Mouse (Mus musculus) liver, embryonic 13.5 days (tissue): ENCODE measurements around the gene Zmynd8. TPM values are rescaled to one million over a fixed set of nuclear protein-coding genes. Genes with fewer than 3 reads are reported as not detected.

Source experiments
- ATAC-seq: fragments of 200-750 bp; cut with Nextera tagmentation; 2 replicates; pipeline ENCODE4 v1.8.0; 2017; ENCODE audit warnings: low read depth, mild to moderate bottlenecking, moderate number of reproducible peaks, moderate library complexity
- DNase-seq: peaks from one replicate; pipeline ENCODE4 v3.0.0; 2022
- H3K27ac ChIP-seq: fragments of 300-500 bp; sonication (generic); 2 replicates; pipeline ENCODE4 v1.5.1; 2015; ENCODE audit warnings: moderate library complexity, mild to moderate bottlenecking, inconsistent platforms
- H3K27me3 ChIP-seq: fragments of 300-500 bp; sonication (generic); 2 replicates; pipeline ENCODE4 v1.6.1; 2015; ENCODE audit warnings: mild to moderate bottlenecking, inconsistent platforms
- H3K36me3 ChIP-seq: fragments of 300-500 bp; sonication (generic); 2 replicates; pipeline ENCODE4 v1.6.1; 2015; ENCODE audit warnings: mild to moderate bottlenecking, inconsistent platforms
- H3K4me1 ChIP-seq: fragments of 300-500 bp; sonication (generic); replicated peaks from 2 replicates; pipeline ENCODE4 v1.6.1; 2015; ENCODE audit warnings: inconsistent platforms
- H3K4me2 ChIP-seq: fragments of 300-500 bp; sonication (generic); 2 replicates; pipeline ENCODE4 v1.6.1; 2015; ENCODE audit warnings: inconsistent platforms, mild to moderate bottlenecking, moderate library complexity
- H3K4me3 ChIP-seq: fragments of 300-500 bp; sonication (generic); replicated peaks from 2 replicates; pipeline ENCODE4 v1.5.1; 2015; ENCODE audit warnings: mild to moderate bottlenecking, inconsistent platforms
- H3K9ac ChIP-seq: fragments of 300-500 bp; sonication (generic); 2 replicates; pipeline ENCODE4 v1.6.1; 2015; ENCODE audit warnings: mild to moderate bottlenecking, inconsistent platforms
- H3K9me3 ChIP-seq: fragments of 300-500 bp; sonication (generic); replicated peaks from 2 replicates; pipeline ENCODE4 v1.6.1; 2016; ENCODE audit warnings: inconsistent platforms
- WGBS: fragments of 180-500 bp; shearing (Covaris S2); methylation state at CpG from one replicate; pipeline ENCODE4 v1.1.7; 2015; ENCODE audit not compliant: insufficient replicate concordance; 5-methylcytosine and 5-hydroxymethylcytosine counted together
- polyA plus RNA-seq: library from polyadenylated mRNA; unstranded; fragments of >200 nt; fragmentation: Nextera tagmentation; extraction: Ambion mirVana; gene quantifications from 2 replicates; pipeline ENCODE4 v1.2.1, GENCODE M21; 2015

Gene Zmynd8
- polyA plus RNA-seq, 1 experiment from 2014 or later: 26.5 TPM

GRCm38 (mm10) chr2:165878021-165878585 is 20.7 kb downstream of the Zmynd8 start:
- H3K4me1 ChIP-seq: peaks cover 97% of the 10 kb centered on the region
- no peaks in the 10 kb centered on the region for H3K9me3 ChIP-seq
- 48% methylated on average over 10 of the region's 10 CpGs for WGBS
- H3K36me3 ChIP-seq: peaks cover 87% of the 10 kb centered on the region
- ATAC-seq: no peak
- DNase-seq: no peak
- H3K4me3 ChIP-seq: no peak overlapping the region
- H3K27me3 ChIP-seq: no peaks in the 10 kb centered on the region
- 0 out of 2 replicates have a peak overlapping the region, but pooled peaks have one; percentile 10 for H3K4me2 ChIP-seq
- H3K9ac ChIP-seq: 0 out of 2 replicates have a peak overlapping the region, but pooled peaks have one; percentile 26
- H3K27ac ChIP-seq: peak overlapping the region; percentile 29; the same call in 1 of the 2 replicates

- Histone ChIP-seq H3K4me2 (no peak overlapping the region), H3K4me3 (no peak overlapping the region), H3K9ac (no peak overlapping the region), H3K27me3 (no peaks in the 10 kb centered on the region), H3K27ac (peak overlapping the region; percentile 47; the same call in 1 of the 2 replicates), H3K9me3 (no peaks in the 10 kb centered on the region), H3K36me3 (peaks cover 94% of the 10 kb centered on the region), H3K4me1 (peaks cover 88% of the 10 kb centered on the region)
- 83% methylated on average over 4 of the region's 4 CpGs for WGBS
- no peak for DNase-seq
- no peak for ATAC-seq
Observed at GRCm38 (mm10) chr2:165877180-165877579, 21.6 kb downstream of the Zmynd8 start.

DNA sequence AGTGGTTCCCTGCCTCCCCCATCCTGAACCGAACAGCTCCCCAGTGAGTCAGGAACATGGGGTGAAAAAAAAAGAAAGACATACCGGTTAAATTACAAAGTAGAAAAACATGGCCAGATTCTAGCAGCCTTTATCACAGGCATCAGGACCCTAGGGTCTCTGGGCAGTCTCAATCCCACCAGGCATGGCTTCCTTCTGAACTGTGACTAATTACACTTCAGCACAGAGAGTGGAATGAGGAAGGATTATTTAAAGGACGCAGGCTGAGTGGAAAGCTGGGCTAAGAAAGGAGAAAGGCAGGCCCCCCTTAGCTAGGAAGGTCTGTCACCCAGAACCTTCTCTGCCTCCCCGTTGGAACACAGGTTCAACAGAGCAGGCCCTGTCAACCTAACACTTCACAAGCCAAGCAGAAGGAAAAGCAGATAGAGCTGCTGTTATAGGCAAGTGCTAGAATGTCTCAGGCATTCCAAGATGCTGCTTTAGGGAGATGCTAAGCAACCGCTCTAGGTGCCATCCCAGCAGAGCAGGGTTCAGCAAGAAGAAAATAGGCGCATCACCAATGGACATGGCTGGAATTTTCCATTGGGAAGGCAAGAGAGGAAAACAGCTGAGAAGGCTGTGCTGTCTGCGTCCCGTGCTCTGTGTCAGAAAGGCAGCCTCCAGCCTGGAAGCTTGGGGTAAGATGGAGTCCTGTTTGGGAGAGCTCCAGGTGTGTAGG is 22.5 kb downstream of the Zmynd8 start:
- peaks cover 95% of the 10 kb centered on the region for H3K36me3 ChIP-seq
- H3K4me3 ChIP-seq: no peak overlapping the region
- peak overlapping the region; percentile 47 for H3K27ac ChIP-seq
- no peak overlapping the region for H3K4me2 ChIP-seq
- H3K9me3 ChIP-seq: no peaks in the 10 kb centered on the region
- H3K4me1 ChIP-seq: peaks cover 83% of the 10 kb centered on the region
- no peaks in the 10 kb centered on the region for H3K27me3 ChIP-seq
- WGBS: 72% methylated on average over 8 of the region's 8 CpGs
- ATAC-seq (no peak), DNase-seq (no peak)
- peak overlapping the region; percentile 40; the same call in 1 of the 2 replicates for H3K9ac ChIP-seq

DNA sequence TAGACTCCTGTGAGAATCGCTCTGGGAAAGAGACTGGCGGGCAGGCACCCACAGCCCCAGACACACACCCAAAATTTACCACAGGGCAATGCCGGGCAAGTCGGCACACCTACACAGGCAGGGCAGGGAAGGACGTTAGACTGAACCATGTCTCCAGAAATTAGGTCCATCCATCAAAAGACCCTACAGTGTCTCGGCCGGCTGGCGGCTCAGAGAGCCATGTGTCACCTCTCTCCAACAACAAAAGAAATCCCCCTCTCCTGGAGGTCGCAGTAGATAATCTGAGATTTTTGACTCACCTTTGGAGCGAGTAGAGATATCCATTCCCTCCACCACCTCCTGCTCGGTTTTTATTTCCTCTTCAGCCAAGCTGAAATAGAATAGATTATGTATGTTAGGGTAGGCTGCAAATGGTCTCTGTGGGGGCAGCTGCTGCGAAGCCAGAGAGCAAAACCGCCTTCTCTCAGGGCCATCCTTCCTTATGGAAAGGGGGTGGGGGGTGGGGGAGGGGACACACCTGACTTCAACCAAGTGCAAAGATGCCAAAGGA is 23.3 kb downstream of the Zmynd8 start:
- H3K9me3 ChIP-seq: no peaks in the 10 kb centered on the region
- H3K4me2 ChIP-seq: no peak overlapping the region
- H3K27me3 ChIP-seq: no peaks in the 10 kb centered on the region
- H3K4me1 ChIP-seq: peaks cover 80% of the 10 kb centered on the region
- DNase-seq (no peak), ATAC-seq (no peak)
- H3K4me3 ChIP-seq: no peak overlapping the region
- peak overlapping the region; percentile 49 for H3K9ac ChIP-seq
- peaks cover 95% of the 10 kb centered on the region for H3K36me3 ChIP-seq
- WGBS: 72% methylated on average over 13 of the region's 13 CpGs
- H3K27ac ChIP-seq: peak overlapping the region; percentile 73

DNA sequence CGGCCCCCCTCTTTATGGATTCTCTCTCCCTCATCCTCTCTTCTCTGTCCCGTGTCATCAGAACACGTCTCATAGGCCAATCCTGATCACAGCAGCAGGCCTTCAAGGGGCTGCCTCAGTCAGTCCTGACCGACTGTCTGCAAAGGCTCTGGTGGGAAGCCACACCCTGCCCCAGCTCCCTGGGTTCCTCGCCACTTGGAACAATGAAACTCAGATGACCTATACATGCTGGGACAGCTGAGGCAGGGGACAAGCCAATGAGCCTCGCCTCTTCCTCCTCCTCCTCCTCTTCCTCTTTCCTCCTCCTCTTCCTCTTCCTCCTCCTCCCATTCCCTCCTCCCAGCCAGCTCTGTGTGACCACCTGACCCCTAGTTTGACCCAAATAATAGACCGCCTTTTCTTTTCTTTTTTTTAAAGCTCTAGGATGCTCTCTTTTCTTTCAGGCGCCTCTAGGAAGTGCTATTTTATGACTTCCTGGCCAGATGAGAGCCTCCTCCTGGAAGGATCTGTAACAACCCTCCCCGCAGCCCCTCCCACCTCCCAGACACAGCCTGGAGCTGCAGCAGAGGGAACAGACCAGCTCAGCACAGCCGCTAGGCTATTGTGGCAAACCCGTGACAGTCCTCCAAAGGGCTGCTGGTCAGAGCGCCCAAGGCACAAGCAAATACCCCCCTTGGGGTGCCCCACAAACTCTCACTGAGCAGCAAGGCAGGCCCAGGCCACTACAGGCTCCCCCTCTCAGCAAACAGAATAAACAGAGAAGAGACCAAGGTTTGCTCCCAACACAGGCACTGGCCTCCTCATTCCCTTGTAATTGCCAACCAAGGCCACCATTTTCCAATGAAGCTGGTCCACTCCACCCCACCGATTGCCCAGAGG is 24.1 kb downstream of the Zmynd8 start:
- Histone ChIP-seq H3K9me3 (no peaks in the 10 kb centered on the region), H3K4me1 (peaks cover 79% of the 10 kb centered on the region), H3K27me3 (no peaks in the 10 kb centered on the region), H3K4me2 (0 out of 2 replicates have a peak overlapping the region, but pooled peaks have one; percentile 17), H3K27ac (peak overlapping the region; percentile 73), H3K9ac (peak overlapping the region; percentile 49), H3K36me3 (peaks cover 94% of the 10 kb centered on the region), H3K4me3 (no peak overlapping the region)
- peak; percentile 44 for ATAC-seq
- no peak for DNase-seq
- WGBS: 61% methylated on average over 13 of the region's 13 CpGs

GRCm38 (mm10) chr2:165873777-165874176 is 25.0 kb downstream of the Zmynd8 start:
- Histone ChIP-seq H3K9me3 (no peaks in the 10 kb centered on the region), H3K4me2 (no peak overlapping the region), H3K27me3 (no peaks in the 10 kb centered on the region), H3K27ac (peak overlapping the region; percentile 39; the same call in 1 of the 2 replicates), H3K36me3 (peaks cover 94% of the 10 kb centered on the region), H3K9ac (peak overlapping the region; percentile 36; the same call in 1 of the 2 replicates), H3K4me1 (peaks cover 79% of the 10 kb centered on the region), H3K4me3 (no peak overlapping the region)
- 70% methylated on average over 3 of the region's 3 CpGs for WGBS
- no peak for ATAC-seq
- no peak for DNase-seq

DNA sequence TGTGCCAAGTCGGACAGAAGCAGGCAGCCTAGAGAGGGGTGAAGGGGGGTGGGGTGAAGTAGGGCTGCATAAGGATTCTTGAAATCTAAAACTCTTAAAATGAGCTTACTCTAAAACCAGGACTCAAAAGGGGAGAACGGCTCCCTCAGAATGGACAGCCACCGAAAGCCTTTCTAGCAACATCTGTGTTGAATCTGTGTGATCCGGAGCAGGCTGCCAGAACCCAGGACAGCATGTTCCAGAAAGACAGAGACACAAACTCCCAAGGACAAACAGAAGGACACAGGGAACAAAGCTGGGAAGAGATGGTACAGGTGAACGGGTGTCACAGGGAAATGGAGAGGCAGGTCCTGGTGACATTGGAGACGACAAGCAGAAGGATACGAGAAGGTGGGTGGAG is 25.6 kb downstream of the Zmynd8 start:
- Histone ChIP-seq H3K27me3 (no peaks in the 10 kb centered on the region), H3K9ac (no peak overlapping the region), H3K9me3 (no peaks in the 10 kb centered on the region), H3K27ac (no peak overlapping the region), H3K36me3 (peaks cover 95% of the 10 kb centered on the region), H3K4me3 (no peak overlapping the region), H3K4me2 (no peak overlapping the region), H3K4me1 (peaks cover 81% of the 10 kb centered on the region)
- ATAC-seq: no peak
- no peak for DNase-seq
- 85% methylated on average over 7 of the region's 7 CpGs for WGBS

DNA sequence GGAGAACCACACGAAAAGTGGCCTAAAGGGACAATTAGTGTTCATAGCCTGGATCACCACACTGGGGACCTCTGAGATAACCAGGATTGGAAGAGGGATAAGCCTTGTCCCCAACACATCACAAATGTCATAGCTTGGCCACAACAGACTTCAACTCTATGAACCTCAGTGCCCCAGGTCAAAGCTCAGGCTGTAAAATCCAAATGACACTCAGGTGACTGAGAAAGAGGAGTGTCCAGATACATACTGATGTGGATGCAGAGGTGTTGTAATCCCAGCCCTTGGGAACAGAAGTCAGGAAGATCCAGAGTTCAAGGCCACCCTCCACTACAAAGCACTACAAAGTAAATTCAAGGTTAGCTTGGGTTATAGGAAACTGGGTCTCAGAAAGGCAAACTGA is 29.6 kb downstream of the Zmynd8 start:
- WGBS: 62% methylated on average over 1 of the region's 1 CpGs
- Histone ChIP-seq H3K9ac (no peak overlapping the region), H3K27ac (peak overlapping the region; percentile 43; the same call in 1 of the 2 replicates)

DNA sequence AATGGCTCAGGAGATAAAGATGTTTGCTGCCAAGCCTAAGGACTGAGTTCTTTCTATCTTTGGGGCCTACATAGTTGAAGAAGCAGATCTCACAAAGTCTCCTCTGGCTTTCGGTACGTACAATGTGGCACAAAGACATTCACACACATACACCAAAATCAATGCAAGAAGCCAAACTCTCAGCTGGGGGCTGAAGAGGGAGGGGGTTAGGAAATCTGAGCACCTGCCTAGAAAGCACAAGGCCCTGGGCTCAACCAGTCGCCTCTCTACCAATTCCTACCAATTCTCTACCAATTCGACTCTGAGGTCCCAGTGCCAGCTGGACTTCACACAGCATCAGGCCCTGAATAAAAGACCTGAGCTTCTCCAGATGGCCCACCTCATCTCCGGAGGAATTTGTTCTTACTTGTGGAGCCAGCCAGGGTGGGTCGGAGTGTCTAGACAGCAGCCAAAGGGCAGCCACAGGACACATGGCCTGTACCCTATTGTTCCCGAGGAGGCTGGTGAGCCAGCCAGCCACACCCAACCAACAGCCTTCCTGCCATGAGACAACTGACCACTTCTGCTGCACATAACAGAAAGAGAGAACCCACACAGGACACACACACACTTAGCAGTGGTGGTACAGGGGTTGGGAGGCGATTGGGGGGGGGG is 30.2 kb downstream of the Zmynd8 start:
- Histone ChIP-seq H3K9me3 (no peaks in the 10 kb centered on the region), H3K4me1 (peaks cover 71% of the 10 kb centered on the region), H3K27ac (peak overlapping the region; percentile 43; the same call in 1 of the 2 replicates), H3K4me2 (no peak overlapping the region), H3K36me3 (peaks cover 88% of the 10 kb centered on the region), H3K4me3 (no peak overlapping the region), H3K9ac (no peak overlapping the region), H3K27me3 (no peaks in the 10 kb centered on the region)
- WGBS: 65% methylated on average over 8 of the region's 8 CpGs
- no peak for ATAC-seq
- no peak for DNase-seq

More for the DNA sequence above, 29.6 kb downstream of the Zmynd8 start:
- Histone ChIP-seq H3K4me2 (no peak overlapping the region), H3K27me3 (no peaks in the 10 kb centered on the region), H3K4me1 (peaks cover 72% of the 10 kb centered on the region), H3K36me3 (peaks cover 90% of the 10 kb centered on the region), H3K9me3 (no peaks in the 10 kb centered on the region), H3K4me3 (no peak overlapping the region)
- ATAC-seq (no peak), DNase-seq (no peak)

DNA sequence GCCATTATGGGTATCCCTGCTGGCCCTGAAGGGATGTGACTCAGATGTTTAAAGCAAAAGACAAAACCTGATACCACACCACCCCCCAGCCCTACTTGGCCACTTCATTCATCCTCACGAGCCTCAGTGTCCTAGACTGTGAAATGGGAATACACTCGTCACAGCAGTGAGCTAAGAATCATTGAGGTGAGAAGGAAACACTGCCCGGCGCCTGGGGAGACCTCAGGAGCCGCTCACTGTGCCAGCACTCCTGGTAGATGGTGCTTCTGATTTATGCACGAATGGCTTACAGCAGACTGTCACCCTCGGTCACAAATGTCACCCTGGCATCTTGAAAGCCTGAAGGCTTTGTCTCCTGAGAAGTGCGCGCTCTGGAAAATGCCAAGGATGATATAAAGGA is 31.3 kb downstream of the Zmynd8 start:
- ATAC-seq (no peak), DNase-seq (no peak)
- H3K27ac ChIP-seq: 0 out of 2 replicates have a peak overlapping the region, but pooled peaks have one; percentile 24
- no peak overlapping the region for H3K9ac ChIP-seq
- 82% methylated on average over 9 of the region's 9 CpGs for WGBS
- peaks cover 84% of the 10 kb centered on the region for H3K36me3 ChIP-seq
- H3K27me3 ChIP-seq: no peaks in the 10 kb centered on the region
- H3K4me2 ChIP-seq: no peak overlapping the region
- peaks cover 77% of the 10 kb centered on the region for H3K4me1 ChIP-seq
- no peaks in the 10 kb centered on the region for H3K9me3 ChIP-seq
- H3K4me3 ChIP-seq: no peak overlapping the region
